Mouse (Mus musculus) bone marrow macrophage, adult 2 months (primary cell): ENCODE data around the gene Cacna2d3.

Experiments used
- CTCF ChIP-seq: IDR thresholded peaks from 2 replicates; pipeline ENCODE4 v1.5.1; 2012; ENCODE audit warnings: low read depth, mild to moderate bottlenecking, low read length, moderate library complexity
- POLR2A ChIP-seq: IDR thresholded peaks from 2 replicates; pipeline ENCODE4 v1.6.1; 2012; ENCODE audit warnings: mild to moderate bottlenecking, low read depth, low read length, borderline replicate concordance

DNA sequence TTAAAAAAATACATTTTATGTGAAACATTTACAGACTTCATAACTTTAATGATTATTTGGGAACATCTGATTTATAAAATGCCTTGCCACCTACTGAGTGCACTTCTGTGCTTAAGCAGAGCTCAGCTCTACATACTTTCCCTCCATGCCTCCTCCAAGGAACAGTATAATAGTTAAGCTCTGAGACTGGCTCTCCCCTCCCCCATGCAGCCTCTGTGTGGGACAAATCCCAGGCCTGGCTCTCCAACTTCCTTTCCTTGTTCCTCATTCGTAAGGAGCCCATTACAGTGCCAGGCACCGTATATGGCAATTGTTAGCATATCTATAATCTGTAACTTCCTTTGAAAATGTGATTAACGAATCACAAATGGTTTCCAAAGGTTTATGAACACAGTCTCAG lies 644.2 kb downstream of the Cacna2d3 start:
- TF ChIP-seq CTCF (no peak), POLR2A (no peak)
